Mouse (Mus musculus): ENCODE measurements around the gene Tmem135. TPM values are rescaled to one million over a fixed set of nuclear protein-coding genes. Genes with fewer than 3 reads are reported as not detected.

The Tmem135 gene
- total and polyA plus RNA-seq, 3 experiments = 23.1 to 108 (median 25.1) TPM

DNA sequence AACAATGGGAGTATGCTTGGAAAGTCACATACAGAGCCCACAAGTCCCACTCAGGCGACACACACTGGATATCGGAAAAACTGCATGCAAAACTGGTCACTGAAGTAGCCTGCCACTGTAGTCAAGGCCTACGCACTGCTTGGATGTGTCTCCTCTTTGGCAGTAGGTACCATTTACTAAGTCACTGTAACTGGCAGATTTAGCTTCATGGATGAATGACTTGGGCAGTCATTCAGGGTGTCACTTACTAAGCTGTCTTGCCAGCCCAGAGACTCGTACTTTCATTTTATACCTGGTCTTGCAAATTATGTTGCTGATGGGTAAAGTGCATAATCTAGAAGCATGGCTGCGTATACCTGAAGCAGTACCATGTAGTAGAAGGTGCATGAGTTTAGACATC lies 17.3 kb upstream of the Tmem135 start:
- TF ChIP-seq GATA1 (IDR thresholded peaks at IDR 0.05; ENCODE audit: borderline replicate concordance, low read length) = no peak
- TF ChIP-seq GATA2 (IDR thresholded peaks at IDR 0.05; ENCODE audit: borderline replicate concordance, low read depth, low read length) = no peak
- TF ChIP-seq CTCF (IDR thresholded peaks at IDR 0.05; ENCODE audit: low read depth, low read length) = no peak
- no peak for TF ChIP-seq POLR2AphosphoS5 (IDR thresholded peaks at IDR 0.05; ENCODE audit: insufficient replicate concordance, low read depth, low read length)
- no peak for TF ChIP-seq TAL1 (conservative IDR thresholded peaks at IDR 0.05; ENCODE audit: low read depth, low read length)
- H3K36me3 ChIP-seq (replicated peaks) = no peaks in the 10 kb centered on the region
- H3K9me3 ChIP-seq (replicated peaks) = no peaks in the 10 kb centered on the region
- DNase-seq (ENCODE audit: low spot score) (no peak), ATAC-seq (ENCODE audit: extremely low read depth, insufficient number of reproducible peaks, low FRiP score, poor library complexity, severe bottlenecking) (no peak)
- no peak overlapping the region for H3K4me3 ChIP-seq (ENCODE audit: low read depth, low read length)
- no peaks in the 10 kb centered on the region for H3K4me1 ChIP-seq (ENCODE audit: insufficient read depth, low read depth, low read length)
- H3K27me3 ChIP-seq (ENCODE audit: insufficient read depth, low read length) = no peaks in the 10 kb centered on the region

DNA sequence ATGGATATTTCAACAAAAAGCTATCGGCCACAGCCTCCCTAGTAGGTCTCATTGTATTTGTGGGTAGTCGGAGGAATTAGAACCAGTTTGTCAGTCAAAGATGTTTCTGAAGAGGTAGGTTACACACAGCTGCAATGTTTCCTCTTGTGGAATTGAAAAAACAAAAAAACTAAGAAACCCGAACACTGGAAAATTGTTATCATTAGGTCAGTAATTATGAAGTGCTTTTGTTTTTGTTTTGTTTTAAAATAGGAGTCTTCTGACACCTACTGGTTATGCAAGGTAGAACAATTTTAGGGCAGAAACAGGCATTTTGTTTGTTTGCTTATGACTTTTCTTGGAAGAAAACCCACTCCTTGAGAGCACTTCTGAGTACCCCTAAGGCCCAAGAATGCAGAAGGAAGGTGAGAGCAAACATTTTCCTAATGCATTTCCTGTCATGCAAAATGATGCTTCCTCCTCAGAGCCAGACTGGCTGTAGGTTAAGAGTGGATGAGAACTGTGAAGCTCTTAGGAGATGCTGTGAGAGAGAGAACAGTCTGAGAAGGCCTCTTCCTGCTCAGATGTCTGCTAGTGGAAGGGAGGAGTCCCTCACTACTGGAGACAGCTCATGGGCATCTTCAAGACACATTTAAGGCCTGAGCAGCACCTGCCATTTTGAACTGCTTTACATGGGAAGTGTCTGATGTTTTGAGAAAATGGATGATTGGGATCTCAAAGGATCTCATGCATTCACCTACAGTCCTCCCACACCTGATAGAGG lies 15.1 kb upstream of the Tmem135 start:
- no peaks in the 10 kb centered on the region for H3K4me1 ChIP-seq (ENCODE audit: insufficient read depth, low read depth, low read length)
- H3K4me3 ChIP-seq (ENCODE audit: low read depth, low read length) = no peak overlapping the region
- DNase-seq (ENCODE audit: low spot score) (no peak), ATAC-seq (ENCODE audit: extremely low read depth, insufficient number of reproducible peaks, low FRiP score, poor library complexity, severe bottlenecking) (no peak)
- no peaks in the 10 kb centered on the region for H3K36me3 ChIP-seq (replicated peaks)
- TF ChIP-seq CTCF (IDR thresholded peaks at IDR 0.05; ENCODE audit: low read depth, low read length) (no peak), POLR2AphosphoS5 (IDR thresholded peaks at IDR 0.05; ENCODE audit: insufficient replicate concordance, low read depth, low read length) (no peak), GATA2 (IDR thresholded peaks at IDR 0.05; ENCODE audit: borderline replicate concordance, low read depth, low read length) (no peak), TAL1 (conservative IDR thresholded peaks at IDR 0.05; ENCODE audit: low read depth, low read length) (no peak), GATA1 (IDR thresholded peaks at IDR 0.05; ENCODE audit: borderline replicate concordance, low read length) (no peak)
- no peaks in the 10 kb centered on the region for H3K9me3 ChIP-seq (replicated peaks)
- no peaks in the 10 kb centered on the region for H3K27me3 ChIP-seq (ENCODE audit: insufficient read depth, low read length)

DNA sequence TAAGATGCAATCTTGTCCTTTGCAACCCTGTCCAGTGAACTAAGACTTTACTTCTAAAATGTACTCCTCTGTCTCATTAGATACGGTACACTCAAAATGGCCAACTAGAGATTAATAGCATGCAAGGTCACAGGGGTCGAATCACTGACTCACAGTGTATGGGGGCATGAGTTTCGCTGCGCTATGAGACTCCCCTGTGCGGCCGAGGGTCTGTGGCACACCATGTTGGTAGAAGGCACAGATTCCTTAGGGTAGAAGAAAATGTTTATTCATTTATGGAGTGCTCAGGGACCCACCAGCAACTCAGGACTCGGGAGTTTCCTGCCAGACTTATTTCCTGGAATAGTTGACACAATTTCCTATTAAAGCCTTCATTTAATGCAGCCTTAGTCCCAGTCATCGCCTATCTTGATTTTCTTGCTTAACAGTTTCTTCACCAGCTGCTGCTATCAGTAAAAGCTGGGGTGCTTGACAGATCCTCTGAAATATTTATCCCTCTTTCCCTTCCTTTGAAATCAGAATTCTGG lies 14.2 kb upstream of the Tmem135 start:
- TF ChIP-seq POLR2AphosphoS5 (IDR thresholded peaks at IDR 0.05; ENCODE audit: insufficient replicate concordance, low read depth, low read length) (no peak), GATA2 (IDR thresholded peaks at IDR 0.05; ENCODE audit: borderline replicate concordance, low read depth, low read length) (no peak), TAL1 (conservative IDR thresholded peaks at IDR 0.05; ENCODE audit: low read depth, low read length) (no peak), GATA1 (IDR thresholded peaks at IDR 0.05; ENCODE audit: borderline replicate concordance, low read length) (no peak), CTCF (IDR thresholded peaks at IDR 0.05; ENCODE audit: low read depth, low read length) (no peak)
- Histone ChIP-seq H3K4me1 (ENCODE audit: insufficient read depth, low read depth, low read length) (no peaks in the 10 kb centered on the region), H3K36me3 (replicated peaks) (no peaks in the 10 kb centered on the region), H3K9me3 (replicated peaks) (no peaks in the 10 kb centered on the region), H3K27me3 (ENCODE audit: insufficient read depth, low read length) (no peaks in the 10 kb centered on the region), H3K4me3 (ENCODE audit: low read depth, low read length) (no peak overlapping the region)
- no peak for ATAC-seq (ENCODE audit: extremely low read depth, insufficient number of reproducible peaks, low FRiP score, poor library complexity, severe bottlenecking)
- no peak for DNase-seq (ENCODE audit: low spot score)

DNA sequence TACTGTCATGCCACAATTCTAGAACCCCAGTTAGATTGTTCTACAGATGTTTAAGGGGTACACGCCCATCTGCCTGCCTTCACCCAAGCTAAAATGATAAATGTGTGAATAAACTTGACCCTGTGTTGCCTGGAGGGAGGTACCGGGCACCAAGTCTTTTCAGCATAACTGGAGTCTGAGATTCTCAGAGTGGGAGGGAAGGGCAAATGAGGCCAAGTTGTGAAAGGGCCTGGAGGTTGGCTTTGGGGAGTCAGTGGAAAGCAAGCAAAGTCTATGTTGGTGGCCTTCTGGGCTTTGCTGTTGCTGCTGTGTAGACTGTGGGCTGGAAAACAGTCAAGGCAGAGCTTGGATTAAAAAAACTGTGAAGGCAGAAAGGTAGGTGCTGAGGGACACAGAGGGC lies 13.7 kb upstream of the Tmem135 start:
- Histone ChIP-seq H3K9me3 (replicated peaks) (no peaks in the 10 kb centered on the region), H3K4me1 (ENCODE audit: insufficient read depth, low read depth, low read length) (no peaks in the 10 kb centered on the region), H3K4me3 (ENCODE audit: low read depth, low read length) (no peak overlapping the region), H3K27me3 (ENCODE audit: insufficient read depth, low read length) (no peaks in the 10 kb centered on the region), H3K36me3 (replicated peaks) (no peaks in the 10 kb centered on the region)
- ATAC-seq (ENCODE audit: extremely low read depth, insufficient number of reproducible peaks, low FRiP score, poor library complexity, severe bottlenecking) = no peak
- TF ChIP-seq GATA1 (IDR thresholded peaks at IDR 0.05; ENCODE audit: borderline replicate concordance, low read length) (no peak), GATA2 (IDR thresholded peaks at IDR 0.05; ENCODE audit: borderline replicate concordance, low read depth, low read length) (no peak), CTCF (IDR thresholded peaks at IDR 0.05; ENCODE audit: low read depth, low read length) (no peak), TAL1 (conservative IDR thresholded peaks at IDR 0.05; ENCODE audit: low read depth, low read length) (no peak), POLR2AphosphoS5 (IDR thresholded peaks at IDR 0.05; ENCODE audit: insufficient replicate concordance, low read depth, low read length) (no peak)
- no peak for DNase-seq (ENCODE audit: low spot score)

DNA sequence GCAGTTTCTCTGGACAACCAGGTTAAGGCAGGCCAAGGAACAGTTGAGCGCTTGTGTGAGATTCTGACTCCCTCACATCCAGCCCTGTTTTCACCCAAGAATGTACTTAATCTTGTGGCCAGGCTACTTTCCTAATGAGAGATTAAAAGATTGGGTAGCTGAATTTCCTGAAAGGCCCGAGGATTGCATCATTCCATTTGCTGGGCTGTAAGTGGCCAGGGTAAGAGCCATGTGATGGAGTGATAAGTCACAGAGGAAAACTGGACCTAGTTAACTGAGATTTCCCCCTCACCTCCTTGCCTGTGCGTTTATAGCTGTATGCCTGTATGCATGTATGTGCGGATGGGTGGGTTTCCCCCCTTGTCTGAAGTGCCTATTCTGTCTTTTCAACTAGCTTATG lies 12.0 kb upstream of the Tmem135 start:
- no peaks in the 10 kb centered on the region for H3K36me3 ChIP-seq (replicated peaks)
- no peaks in the 10 kb centered on the region for H3K4me1 ChIP-seq (ENCODE audit: insufficient read depth, low read depth, low read length)
- DNase-seq (ENCODE audit: low spot score) (no peak), ATAC-seq (ENCODE audit: extremely low read depth, insufficient number of reproducible peaks, low FRiP score, poor library complexity, severe bottlenecking) (no peak)
- no peaks in the 10 kb centered on the region for H3K9me3 ChIP-seq (replicated peaks)
- H3K4me3 ChIP-seq (ENCODE audit: low read depth, low read length) = no peak overlapping the region
- no peak for TF ChIP-seq POLR2AphosphoS5 (IDR thresholded peaks at IDR 0.05; ENCODE audit: insufficient replicate concordance, low read depth, low read length)
- TF ChIP-seq CTCF (IDR thresholded peaks at IDR 0.05; ENCODE audit: low read depth, low read length) = no peak
- TF ChIP-seq GATA1 (IDR thresholded peaks at IDR 0.05; ENCODE audit: borderline replicate concordance, low read length) = no peak
- TF ChIP-seq TAL1 (conservative IDR thresholded peaks at IDR 0.05; ENCODE audit: low read depth, low read length) = no peak
- no peak for TF ChIP-seq GATA2 (IDR thresholded peaks at IDR 0.05; ENCODE audit: borderline replicate concordance, low read depth, low read length)
- H3K27me3 ChIP-seq (ENCODE audit: insufficient read depth, low read length) = no peaks in the 10 kb centered on the region; the same call in 1 of the 2 replicates

DNA sequence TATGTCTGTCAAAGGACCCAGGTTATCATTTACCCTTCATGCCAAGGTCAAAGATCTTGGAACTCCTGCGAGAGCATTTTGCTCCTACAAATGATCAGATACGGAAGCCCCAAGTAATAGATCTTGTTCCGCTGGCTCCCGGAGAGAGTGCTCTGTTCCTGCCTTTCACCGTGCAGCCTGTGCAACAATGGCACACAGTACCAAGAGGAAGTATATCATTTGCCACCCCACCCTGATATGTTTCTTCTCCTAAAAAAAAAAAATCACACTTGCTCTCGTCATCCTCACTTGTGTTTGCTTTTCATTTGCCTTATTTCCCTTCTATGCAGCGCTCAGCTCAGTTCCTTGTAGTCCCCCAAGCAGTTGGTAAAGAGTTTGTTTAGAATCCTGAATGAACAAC lies 8.1 kb upstream of the Tmem135 start:
- ATAC-seq (ENCODE audit: extremely low read depth, insufficient number of reproducible peaks, low FRiP score, poor library complexity, severe bottlenecking) (no peak), DNase-seq (ENCODE audit: low spot score) (no peak)
- H3K36me3 ChIP-seq (replicated peaks) = no peaks in the 10 kb centered on the region
- H3K4me1 ChIP-seq (ENCODE audit: insufficient read depth, low read depth, low read length) = no peaks in the 10 kb centered on the region
- H3K4me3 ChIP-seq (ENCODE audit: low read depth, low read length) = no peak overlapping the region
- no peaks in the 10 kb centered on the region for H3K9me3 ChIP-seq (replicated peaks)
- TF ChIP-seq GATA2 (IDR thresholded peaks at IDR 0.05; ENCODE audit: borderline replicate concordance, low read depth, low read length) (no peak), GATA1 (IDR thresholded peaks at IDR 0.05; ENCODE audit: borderline replicate concordance, low read length) (no peak), TAL1 (conservative IDR thresholded peaks at IDR 0.05; ENCODE audit: low read depth, low read length) (no peak)
- no peaks in the 10 kb centered on the region; the same call in 1 of the 2 replicates for H3K27me3 ChIP-seq (ENCODE audit: insufficient read depth, low read length)

Data from G1E (cell line).